Mouse (Mus musculus): ENCODE measurements around the gene Stard7. TPM values are rescaled to one million over a fixed set of nuclear protein-coding genes. Genes with fewer than 3 reads are reported as not detected.
A peak's percentile ranks its signal among the peaks of the same experiment; 100 is the strongest.

Stard7 gene
- polyA plus RNA-seq, 1 experiment from 2014 or later, result 88.7 TPM

- H3K4me1 ChIP-seq (ENCODE audit: insufficient read depth), result no peaks in the 10 kb centered on the region
- no peak overlapping the region for H3K4me3 ChIP-seq (ENCODE audit: low read depth, low read length)
- DNase-seq, result no peak
- H3K4me2 ChIP-seq, result no peak overlapping the region
- no peaks in the 10 kb centered on the region for H3K27me3 ChIP-seq (ENCODE audit: insufficient read depth, low read length)
- no peaks in the 10 kb centered on the region for H3K9me3 ChIP-seq (ENCODE audit: low read depth, low read length)
- 88% methylated on average over 3 of the region's 3 CpGs for WGBS
- H3K36me3 ChIP-seq (ENCODE audit: insufficient read depth), result peaks cover 16% of the 10 kb centered on the region
- ATAC-seq (ENCODE audit: insufficient read depth), result no peak
- H3K27ac ChIP-seq (ENCODE audit: low read depth), result no peak overlapping the region
- no peak overlapping the region for H3K9ac ChIP-seq
- no peak for TF ChIP-seq CTCF (IDR thresholded peaks at IDR 0.05; ENCODE audit: low read depth)
Measured at GRCm38 (mm10) chr2:127304609-127305210, 34.7 kb downstream of the Stard7 start.

- Histone ChIP-seq H3K4me1 (ENCODE audit: insufficient read depth) (no peaks in the 10 kb centered on the region), H3K4me3 (ENCODE audit: low read depth, low read length) (no peak overlapping the region), H3K9ac (no peak overlapping the region), H3K27ac (ENCODE audit: low read depth) (no peak overlapping the region), H3K36me3 (ENCODE audit: insufficient read depth) (0 out of 2 replicates have a peak, but pooled peaks cover 3% of the 10 kb centered on the region), H3K9me3 (ENCODE audit: low read depth, low read length) (no peaks in the 10 kb centered on the region), H3K4me2 (no peak overlapping the region), H3K27me3 (ENCODE audit: insufficient read depth, low read length) (no peaks in the 10 kb centered on the region)
- TF ChIP-seq CTCF (IDR thresholded peaks at IDR 0.05; ENCODE audit: low read depth), result peak; percentile 28; the same call in 1 of the 2 replicates
- ATAC-seq (ENCODE audit: insufficient read depth) (no peak), DNase-seq (no peak)
Measured at GRCm38 (mm10) chr2:127306123-127306522, 36.1 kb downstream of the Stard7 start.

GRCm38 (mm10) chr2:127307179-127307578, 37.2 kb downstream of the Stard7 start:
- Histone ChIP-seq H3K36me3 (ENCODE audit: insufficient read depth) (no peaks in the 10 kb centered on the region), H3K4me2 (no peak overlapping the region), H3K4me3 (ENCODE audit: low read depth, low read length) (no peak overlapping the region), H3K27me3 (ENCODE audit: insufficient read depth, low read length) (no peaks in the 10 kb centered on the region), H3K9ac (no peak overlapping the region), H3K9me3 (ENCODE audit: low read depth, low read length) (no peaks in the 10 kb centered on the region), H3K4me1 (ENCODE audit: insufficient read depth) (no peaks in the 10 kb centered on the region), H3K27ac (ENCODE audit: low read depth) (no peak overlapping the region)
- TF ChIP-seq CTCF (IDR thresholded peaks at IDR 0.05; ENCODE audit: low read depth), result no peak
- ATAC-seq (ENCODE audit: insufficient read depth), result no peak
- 40% methylated on average over 3 of the region's 3 CpGs for WGBS
- DNase-seq, result no peak

GRCm38 (mm10) chr2:127308660-127309059, 38.6 kb downstream of the Stard7 start:
- Histone ChIP-seq H3K4me2 (no peak overlapping the region), H3K27ac (ENCODE audit: low read depth) (no peak overlapping the region), H3K27me3 (ENCODE audit: insufficient read depth, low read length) (no peaks in the 10 kb centered on the region), H3K9ac (no peak overlapping the region), H3K36me3 (ENCODE audit: insufficient read depth) (no peaks in the 10 kb centered on the region), H3K4me1 (ENCODE audit: insufficient read depth) (no peaks in the 10 kb centered on the region), H3K9me3 (ENCODE audit: low read depth, low read length) (no peaks in the 10 kb centered on the region), H3K4me3 (ENCODE audit: low read depth, low read length) (no peak overlapping the region)
- TF ChIP-seq CTCF (IDR thresholded peaks at IDR 0.05; ENCODE audit: low read depth), result peak; percentile 55
- DNase-seq, result no peak
- WGBS, result 87% methylated on average over 2 of the region's 2 CpGs
- ATAC-seq (ENCODE audit: insufficient read depth), result no peak

DNA sequence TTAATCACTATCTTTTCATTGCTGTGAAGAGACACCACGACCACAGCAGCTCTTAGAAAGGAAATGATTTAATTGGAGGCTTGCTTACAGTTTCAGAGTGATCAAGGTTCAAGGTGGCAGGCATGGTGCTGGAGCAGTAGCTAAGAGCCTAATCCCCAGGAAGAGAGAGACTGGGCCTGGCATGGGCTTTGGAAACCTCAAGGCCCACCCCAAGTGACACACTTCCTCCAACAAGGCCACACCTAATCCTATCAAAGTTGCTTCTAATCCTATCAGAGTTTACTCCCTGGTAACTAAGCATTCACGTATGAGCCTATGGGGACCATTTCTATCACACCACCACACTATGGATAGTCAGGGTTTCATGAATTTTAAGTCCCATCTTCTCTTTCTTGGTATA, 40.2 kb downstream of the Stard7 start:
- no peak overlapping the region for H3K4me2 ChIP-seq
- H3K4me1 ChIP-seq (ENCODE audit: insufficient read depth), result no peaks in the 10 kb centered on the region
- ATAC-seq (ENCODE audit: insufficient read depth) (no peak), DNase-seq (no peak)
- no peak overlapping the region for H3K9ac ChIP-seq
- H3K4me3 ChIP-seq (ENCODE audit: low read depth, low read length), result no peak overlapping the region
- no peaks in the 10 kb centered on the region for H3K27me3 ChIP-seq (ENCODE audit: insufficient read depth, low read length)
- no peak for TF ChIP-seq CTCF (IDR thresholded peaks at IDR 0.05; ENCODE audit: low read depth)
- WGBS, result 43% methylated on average over 2 of the region's 2 CpGs
- no peak overlapping the region for H3K27ac ChIP-seq (ENCODE audit: low read depth)
- no peaks in the 10 kb centered on the region for H3K9me3 ChIP-seq (ENCODE audit: low read depth, low read length)
- no peaks in the 10 kb centered on the region for H3K36me3 ChIP-seq (ENCODE audit: insufficient read depth)

DNA sequence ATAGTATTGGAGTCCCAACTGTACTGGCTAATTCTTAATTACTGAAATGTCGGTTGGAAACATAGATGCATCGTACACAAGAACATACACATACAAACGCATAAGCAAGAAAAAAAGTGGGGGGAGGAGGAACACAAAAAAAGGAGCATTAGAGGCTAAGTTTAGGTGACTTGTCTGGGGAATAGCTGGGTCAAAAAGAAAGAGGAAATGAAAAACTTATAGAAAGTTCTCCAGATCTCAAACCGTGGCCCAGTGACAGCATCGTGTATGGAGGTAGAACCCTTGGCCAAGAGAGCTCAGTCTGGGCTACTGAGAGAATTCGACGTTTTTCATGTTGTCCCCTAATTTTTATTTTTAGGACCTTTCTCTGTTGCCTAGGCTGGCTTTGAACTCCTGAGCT, 40.7 kb downstream of the Stard7 start:
- H3K9ac ChIP-seq, result no peak overlapping the region
- H3K27me3 ChIP-seq (ENCODE audit: insufficient read depth, low read length), result no peaks in the 10 kb centered on the region
- no peak for ATAC-seq (ENCODE audit: insufficient read depth)
- DNase-seq, result no peak
- no peaks in the 10 kb centered on the region for H3K4me1 ChIP-seq (ENCODE audit: insufficient read depth)
- TF ChIP-seq CTCF (IDR thresholded peaks at IDR 0.05; ENCODE audit: low read depth), result no peak
- no peaks in the 10 kb centered on the region for H3K36me3 ChIP-seq (ENCODE audit: insufficient read depth)
- no peak overlapping the region for H3K4me3 ChIP-seq (ENCODE audit: low read depth, low read length)
- H3K27ac ChIP-seq (ENCODE audit: low read depth), result no peak overlapping the region
- H3K9me3 ChIP-seq (ENCODE audit: low read depth, low read length), result no peaks in the 10 kb centered on the region
- 85% methylated on average over 7 of the region's 7 CpGs for WGBS
- no peak overlapping the region for H3K4me2 ChIP-seq

DNA sequence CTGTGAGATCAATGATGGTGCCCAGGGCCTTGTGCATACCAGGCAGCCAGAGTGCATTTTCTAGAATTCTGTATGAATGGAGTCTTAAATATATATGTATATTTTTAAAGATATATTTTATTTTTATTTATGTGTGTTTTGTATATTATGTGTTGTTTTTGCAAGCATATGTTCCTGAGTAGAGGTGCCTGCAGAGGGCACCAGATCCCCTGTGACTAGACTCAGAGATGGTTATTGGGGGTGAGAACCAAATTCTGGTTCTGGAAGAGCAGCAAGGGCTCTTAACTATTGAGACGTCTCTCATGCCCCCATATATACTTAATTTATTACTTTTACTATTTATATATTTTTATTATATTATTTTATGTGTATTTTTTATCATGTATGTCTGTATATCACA, 41.2 kb downstream of the Stard7 start:
- Histone ChIP-seq H3K9me3 (ENCODE audit: low read depth, low read length) (no peaks in the 10 kb centered on the region), H3K4me2 (no peak overlapping the region), H3K4me1 (ENCODE audit: insufficient read depth) (no peaks in the 10 kb centered on the region), H3K4me3 (ENCODE audit: low read depth, low read length) (no peak overlapping the region), H3K36me3 (ENCODE audit: insufficient read depth) (no peaks in the 10 kb centered on the region), H3K27me3 (ENCODE audit: insufficient read depth, low read length) (no peaks in the 10 kb centered on the region), H3K27ac (ENCODE audit: low read depth) (no peak overlapping the region), H3K9ac (no peak overlapping the region)
- ATAC-seq (ENCODE audit: insufficient read depth) (no peak), DNase-seq (no peak)
- WGBS, result 76% methylated on average over 1 of the region's 1 CpGs
- TF ChIP-seq CTCF (IDR thresholded peaks at IDR 0.05; ENCODE audit: low read depth), result no peak

DNA sequence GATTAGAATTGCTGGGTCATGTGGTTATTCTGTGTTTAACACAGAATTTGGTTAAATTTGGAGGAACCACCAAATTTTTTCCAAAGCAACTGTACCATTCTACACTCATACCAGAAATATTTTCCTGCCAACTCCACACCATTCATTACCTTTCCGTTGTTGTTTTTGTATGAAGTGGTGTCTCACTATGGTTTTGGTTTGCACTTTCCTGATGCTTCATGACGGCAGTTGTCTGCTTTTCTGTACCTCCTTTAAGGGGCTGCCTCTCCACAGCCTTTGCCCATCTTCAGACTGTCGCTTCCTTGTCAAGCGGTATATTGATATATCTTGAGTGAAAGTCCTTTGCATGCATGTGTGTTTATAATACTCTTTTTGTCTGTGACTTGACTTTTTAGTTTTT, 42.8 kb downstream of the Stard7 start:
- H3K4me1 ChIP-seq (ENCODE audit: insufficient read depth), result no peaks in the 10 kb centered on the region
- no peaks in the 10 kb centered on the region for H3K36me3 ChIP-seq (ENCODE audit: insufficient read depth)
- no peak overlapping the region for H3K27ac ChIP-seq (ENCODE audit: low read depth)
- no peaks in the 10 kb centered on the region for H3K9me3 ChIP-seq (ENCODE audit: low read depth, low read length)
- no peak overlapping the region for H3K4me3 ChIP-seq (ENCODE audit: low read depth, low read length)
- no peaks in the 10 kb centered on the region for H3K27me3 ChIP-seq (ENCODE audit: insufficient read depth, low read length)
- ATAC-seq (ENCODE audit: insufficient read depth), result no peak
- TF ChIP-seq CTCF (IDR thresholded peaks at IDR 0.05; ENCODE audit: low read depth), result no peak
- no peak for DNase-seq
- no peak overlapping the region for H3K9ac ChIP-seq
- H3K4me2 ChIP-seq, result no peak overlapping the region
- WGBS, result 91% methylated on average over 4 of the region's 4 CpGs
